Mouse (Mus musculus) liver, postnatal 0 days (tissue): ENCODE measurements around the gene Myo1d.

Experiments used
- CTCF ChIP-seq: sonication (generic); IDR thresholded peaks from 2 replicates; pipeline ENCODE4 v1.5.1; 2016; ENCODE audit warnings: antibody characterized with exemption, low read depth
- EP300 ChIP-seq: IDR thresholded peaks from 2 replicates; pipeline ENCODE4 v1.6.1; 2016; ENCODE audit warnings: antibody characterized with exemption, low read depth, mild to moderate bottlenecking

DNA sequence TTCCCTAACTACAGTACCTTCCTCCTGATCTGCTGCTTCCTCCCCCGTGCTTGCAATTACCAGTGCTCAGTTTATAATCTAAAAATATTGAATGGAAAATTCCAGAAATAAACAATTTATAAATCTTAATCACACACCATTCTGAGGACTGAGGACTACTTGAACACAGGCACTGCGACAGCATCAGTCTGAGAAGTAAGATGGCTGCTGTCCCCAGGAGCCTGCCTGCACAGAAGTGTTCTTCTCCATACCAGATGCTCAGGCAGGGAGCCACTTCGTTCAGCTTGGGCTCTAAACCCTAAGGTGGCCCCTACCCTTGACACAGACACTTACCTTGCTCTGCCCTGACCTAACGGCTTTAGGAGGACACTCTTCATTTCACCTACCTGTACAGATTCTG is 17.8 kb downstream of the Myo1d start:
- TF ChIP-seq CTCF (no peak), EP300 (no peak)
